Mouse (Mus musculus): ENCODE results near the gene Tenm4. TPM values are rescaled to one million over a fixed set of nuclear protein-coding genes. Genes with fewer than 3 reads are reported as not detected.

The Tenm4 gene
- polyA plus RNA-seq, 2 experiments = 12.7 to 37.4 TPM

DNA sequence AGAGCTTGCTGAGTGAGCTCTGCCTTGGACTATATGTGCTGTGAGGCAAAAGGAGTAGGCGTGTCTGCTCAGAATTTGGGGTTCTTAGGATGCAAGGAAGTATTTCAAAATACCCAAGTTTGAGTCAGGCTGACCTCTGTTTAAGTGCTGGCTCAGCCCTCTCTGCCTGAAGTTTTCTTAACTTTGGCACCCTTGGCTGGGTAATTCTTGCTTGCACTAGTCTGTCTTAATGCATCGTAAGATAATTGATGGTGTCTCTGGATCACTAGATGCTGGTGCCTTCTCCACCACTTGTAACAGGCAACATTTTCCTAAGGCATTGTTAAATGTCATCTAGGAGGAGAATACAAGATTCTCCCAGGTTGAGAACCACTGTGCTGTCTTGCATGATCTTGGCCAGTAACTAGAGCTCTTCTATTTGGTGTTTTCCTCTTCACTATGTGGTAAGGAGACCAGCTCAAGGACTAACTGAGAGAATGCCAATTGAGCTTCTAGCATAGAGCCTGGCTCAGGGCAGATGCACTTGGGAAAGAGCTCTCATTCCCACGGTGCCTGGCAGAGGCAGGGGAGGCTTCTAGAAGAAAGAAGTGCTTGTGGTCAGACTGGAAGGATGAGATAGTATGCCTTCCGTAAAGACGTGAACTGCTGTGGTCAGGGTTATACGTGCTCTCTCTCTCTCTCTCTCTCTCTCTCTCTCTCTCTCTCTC lies 57.7 kb downstream of the Tenm4 start:
- Histone ChIP-seq H3K27ac (replicated peaks; ENCODE audit: low read depth, low read length) (no peak overlapping the region), H3K36me3 (ENCODE audit: control insufficient read depth, insufficient read depth, low read length) (no peaks in the 10 kb centered on the region), H3K9me3 (ENCODE audit: control insufficient read depth, low read length) (no peaks in the 10 kb centered on the region), H3K27me3 (ENCODE audit: control insufficient read depth, insufficient read depth, low read length) (no peaks in the 10 kb centered on the region), H3K4me2 (replicated peaks; ENCODE audit: low read depth, low read length, severe bottlenecking) (no peak overlapping the region), H3K4me3 (replicated peaks; ENCODE audit: low read length) (no peak overlapping the region), H3K4me1 (ENCODE audit: control insufficient read depth, insufficient read depth, low read length) (peaks cover 14% of the 10 kb centered on the region), H3K9ac (ENCODE audit: low read depth, low read length, severe bottlenecking) (no peak overlapping the region)
- ATAC-seq (ENCODE audit: low FRiP score, low read depth) (no peak), DNase-seq (ENCODE audit: low spot score) (no peak)
- WGBS = 71% methylated on average over 6 of the region's 6 CpGs
- no peak for TF ChIP-seq POLR2A (IDR thresholded peaks at IDR 0.05; ENCODE audit: borderline replicate concordance, extremely low read depth, insufficient read depth, insufficient read length)

DNA sequence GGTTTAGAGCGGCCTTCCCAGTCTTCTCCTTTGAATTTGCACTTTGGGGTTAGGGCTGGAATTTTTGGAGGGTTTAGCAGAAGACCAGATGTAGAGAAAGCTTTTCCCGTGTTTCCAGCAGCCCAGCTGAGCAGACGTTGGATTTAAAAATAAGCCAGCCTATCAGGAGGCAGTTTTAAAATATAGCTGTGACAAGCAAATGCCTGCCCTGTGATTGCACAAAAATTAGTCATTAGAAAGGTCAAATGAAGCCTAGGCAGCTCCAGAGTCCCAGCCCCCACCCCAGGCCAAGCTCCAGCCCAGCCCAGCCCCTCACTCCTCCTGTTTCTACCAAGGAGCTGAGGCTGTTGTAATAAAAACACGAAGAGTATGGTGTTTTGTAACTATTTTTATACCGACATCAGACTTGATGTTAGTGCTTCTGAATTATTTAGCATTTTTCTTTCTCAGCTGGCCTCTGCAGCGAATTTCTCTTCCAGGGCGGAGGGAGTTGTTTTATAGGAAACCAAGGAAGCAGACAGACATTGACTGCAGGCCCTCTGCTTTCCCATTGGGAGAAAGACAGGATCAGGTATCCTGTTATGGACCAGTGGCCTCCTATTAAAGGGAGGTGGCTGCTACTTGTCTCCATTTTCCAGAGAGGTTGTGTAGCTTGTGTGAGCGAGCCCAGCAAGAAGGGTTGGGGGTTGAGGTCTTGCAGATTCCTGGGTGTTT lies 59.1 kb downstream of the Tenm4 start:
- peaks cover 14% of the 10 kb centered on the region for H3K4me1 ChIP-seq (ENCODE audit: control insufficient read depth, insufficient read depth, low read length)
- peak; percentile 41 for ATAC-seq (ENCODE audit: low FRiP score, low read depth)
- H3K4me2 ChIP-seq (replicated peaks; ENCODE audit: low read depth, low read length, severe bottlenecking) = no peak overlapping the region
- H3K36me3 ChIP-seq (ENCODE audit: control insufficient read depth, insufficient read depth, low read length) = no peaks in the 10 kb centered on the region
- H3K9me3 ChIP-seq (ENCODE audit: control insufficient read depth, low read length) = no peaks in the 10 kb centered on the region
- no peak for TF ChIP-seq POLR2A (IDR thresholded peaks at IDR 0.05; ENCODE audit: borderline replicate concordance, extremely low read depth, insufficient read depth, insufficient read length)
- WGBS = 23% methylated on average over 8 of the region's 8 CpGs
- no peak overlapping the region for H3K4me3 ChIP-seq (replicated peaks; ENCODE audit: low read length)
- H3K27me3 ChIP-seq (ENCODE audit: control insufficient read depth, insufficient read depth, low read length) = no peaks in the 10 kb centered on the region
- H3K9ac ChIP-seq (ENCODE audit: low read depth, low read length, severe bottlenecking) = no peak overlapping the region
- no peak for DNase-seq (ENCODE audit: low spot score)
- no peak overlapping the region for H3K27ac ChIP-seq (replicated peaks; ENCODE audit: low read depth, low read length)

DNA sequence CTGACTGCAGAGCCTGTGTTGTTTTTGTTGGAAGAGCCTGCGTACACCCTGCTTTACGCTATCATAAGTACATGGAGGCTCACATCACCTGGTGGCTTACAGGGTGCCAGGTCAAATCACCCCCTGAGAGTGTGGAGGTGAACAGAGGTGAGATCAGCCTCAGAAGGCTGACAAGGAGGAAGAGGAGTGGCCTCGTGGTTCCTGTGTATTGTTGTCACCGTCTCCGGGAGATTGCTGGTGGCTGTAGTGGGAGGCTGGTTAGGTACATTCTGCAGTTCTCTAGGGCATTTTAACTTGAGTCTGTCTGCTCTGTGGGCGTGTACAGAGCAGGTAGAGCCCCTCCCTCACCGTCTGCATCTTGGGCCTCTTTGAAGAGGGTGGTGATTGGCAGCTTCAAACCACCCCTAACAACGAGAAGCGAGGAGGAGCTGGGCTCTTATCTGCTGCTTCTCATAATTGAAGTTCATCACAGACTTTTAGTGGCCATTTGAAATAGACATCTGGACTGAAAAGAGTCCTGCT lies 59.7 kb downstream of the Tenm4 start:
- 41% methylated on average over 9 of the region's 9 CpGs for WGBS
- ATAC-seq (ENCODE audit: low FRiP score, low read depth) = no peak
- Histone ChIP-seq H3K36me3 (ENCODE audit: control insufficient read depth, insufficient read depth, low read length) (no peaks in the 10 kb centered on the region), H3K9me3 (ENCODE audit: control insufficient read depth, low read length) (no peaks in the 10 kb centered on the region), H3K27ac (replicated peaks; ENCODE audit: low read depth, low read length) (no peak overlapping the region), H3K4me1 (ENCODE audit: control insufficient read depth, insufficient read depth, low read length) (peaks cover 14% of the 10 kb centered on the region), H3K4me3 (replicated peaks; ENCODE audit: low read length) (no peak overlapping the region), H3K4me2 (replicated peaks; ENCODE audit: low read depth, low read length, severe bottlenecking) (no peak overlapping the region), H3K9ac (ENCODE audit: low read depth, low read length, severe bottlenecking) (no peak overlapping the region), H3K27me3 (ENCODE audit: control insufficient read depth, insufficient read depth, low read length) (no peaks in the 10 kb centered on the region)
- DNase-seq (ENCODE audit: low spot score) = no peak
- TF ChIP-seq POLR2A (IDR thresholded peaks at IDR 0.05; ENCODE audit: borderline replicate concordance, extremely low read depth, insufficient read depth, insufficient read length) = no peak

DNA sequence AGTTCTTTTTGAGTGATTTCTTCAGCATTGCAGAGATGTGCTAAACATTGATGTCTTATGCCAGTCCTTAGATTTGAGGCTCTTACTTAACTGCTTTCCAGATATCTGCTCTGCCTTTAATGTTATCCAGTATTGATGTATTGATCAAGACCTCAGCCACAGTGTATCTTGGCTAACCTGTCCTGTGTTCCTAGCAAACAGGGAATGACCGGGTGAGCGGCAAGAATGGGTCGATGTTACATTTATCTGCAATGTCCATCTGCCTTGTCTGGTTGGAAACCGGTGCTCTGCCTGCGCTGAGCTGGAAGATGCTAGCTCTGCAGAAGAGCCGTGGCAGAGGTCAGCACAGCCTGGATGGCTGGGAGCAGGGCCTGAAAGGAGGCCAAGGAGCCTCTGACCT lies 64.8 kb downstream of the Tenm4 start:
- H3K4me1 ChIP-seq (ENCODE audit: control insufficient read depth, insufficient read depth, low read length) = peaks cover 4% of the 10 kb centered on the region
- H3K9me3 ChIP-seq (ENCODE audit: control insufficient read depth, low read length) = no peaks in the 10 kb centered on the region
- H3K4me3 ChIP-seq (replicated peaks; ENCODE audit: low read length) = no peak overlapping the region
- no peak for TF ChIP-seq POLR2A (IDR thresholded peaks at IDR 0.05; ENCODE audit: borderline replicate concordance, extremely low read depth, insufficient read depth, insufficient read length)
- H3K27ac ChIP-seq (replicated peaks; ENCODE audit: low read depth, low read length) = no peak overlapping the region
- no peaks in the 10 kb centered on the region for H3K36me3 ChIP-seq (ENCODE audit: control insufficient read depth, insufficient read depth, low read length)
- 95% methylated on average over 6 of the region's 6 CpGs for WGBS
- H3K27me3 ChIP-seq (ENCODE audit: control insufficient read depth, insufficient read depth, low read length) = no peaks in the 10 kb centered on the region
- no peak for ATAC-seq (ENCODE audit: low FRiP score, low read depth)
- DNase-seq (ENCODE audit: low spot score) = no peak
- H3K4me2 ChIP-seq (replicated peaks; ENCODE audit: low read depth, low read length, severe bottlenecking) = no peak overlapping the region
- no peak overlapping the region for H3K9ac ChIP-seq (ENCODE audit: low read depth, low read length, severe bottlenecking)

DNA sequence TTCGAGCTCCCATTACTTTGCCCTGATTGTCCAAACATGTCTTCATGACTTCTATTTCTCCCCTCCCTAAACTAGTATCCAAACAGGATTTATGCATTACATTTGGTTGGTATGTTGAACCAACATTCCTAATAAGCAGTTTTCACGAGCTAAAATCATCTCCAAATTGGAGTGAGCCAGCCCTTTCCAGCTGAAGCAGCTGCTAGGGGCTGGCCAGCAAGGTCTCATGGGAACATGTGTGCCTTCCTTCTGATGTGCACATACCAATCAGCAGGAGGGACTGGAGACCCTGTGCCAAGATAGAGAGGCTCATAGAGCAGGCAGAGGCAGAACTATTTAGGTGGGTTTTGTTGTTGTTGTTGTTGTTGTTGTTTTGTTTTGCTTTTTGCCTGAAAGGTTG lies 69.6 kb downstream of the Tenm4 start:
- no peak overlapping the region for H3K4me2 ChIP-seq (replicated peaks; ENCODE audit: low read depth, low read length, severe bottlenecking)
- H3K27ac ChIP-seq (replicated peaks; ENCODE audit: low read depth, low read length) = no peak overlapping the region
- no peaks in the 10 kb centered on the region for H3K9me3 ChIP-seq (ENCODE audit: control insufficient read depth, low read length)
- DNase-seq (ENCODE audit: low spot score) (peak; percentile 36), ATAC-seq (ENCODE audit: low FRiP score, low read depth) (no peak)
- H3K4me3 ChIP-seq (replicated peaks; ENCODE audit: low read length) = no peak overlapping the region
- TF ChIP-seq POLR2A (IDR thresholded peaks at IDR 0.05; ENCODE audit: borderline replicate concordance, extremely low read depth, insufficient read depth, insufficient read length) = no peak
- no peaks in the 10 kb centered on the region for H3K27me3 ChIP-seq (ENCODE audit: control insufficient read depth, insufficient read depth, low read length)
- H3K36me3 ChIP-seq (ENCODE audit: control insufficient read depth, insufficient read depth, low read length) = no peaks in the 10 kb centered on the region
- H3K4me1 ChIP-seq (ENCODE audit: control insufficient read depth, insufficient read depth, low read length) = 0 out of 2 replicates have a peak, but pooled peaks cover 3% of the 10 kb centered on the region
- no peak overlapping the region for H3K9ac ChIP-seq (ENCODE audit: low read depth, low read length, severe bottlenecking)
- WGBS = 43% methylated on average over 2 of the region's 2 CpGs

Measured in limb, embryonic 14.5 days (tissue).